Mouse (Mus musculus): ENCODE measurements around the gene Zdhhc8.

Gene Zdhhc8

DNA sequence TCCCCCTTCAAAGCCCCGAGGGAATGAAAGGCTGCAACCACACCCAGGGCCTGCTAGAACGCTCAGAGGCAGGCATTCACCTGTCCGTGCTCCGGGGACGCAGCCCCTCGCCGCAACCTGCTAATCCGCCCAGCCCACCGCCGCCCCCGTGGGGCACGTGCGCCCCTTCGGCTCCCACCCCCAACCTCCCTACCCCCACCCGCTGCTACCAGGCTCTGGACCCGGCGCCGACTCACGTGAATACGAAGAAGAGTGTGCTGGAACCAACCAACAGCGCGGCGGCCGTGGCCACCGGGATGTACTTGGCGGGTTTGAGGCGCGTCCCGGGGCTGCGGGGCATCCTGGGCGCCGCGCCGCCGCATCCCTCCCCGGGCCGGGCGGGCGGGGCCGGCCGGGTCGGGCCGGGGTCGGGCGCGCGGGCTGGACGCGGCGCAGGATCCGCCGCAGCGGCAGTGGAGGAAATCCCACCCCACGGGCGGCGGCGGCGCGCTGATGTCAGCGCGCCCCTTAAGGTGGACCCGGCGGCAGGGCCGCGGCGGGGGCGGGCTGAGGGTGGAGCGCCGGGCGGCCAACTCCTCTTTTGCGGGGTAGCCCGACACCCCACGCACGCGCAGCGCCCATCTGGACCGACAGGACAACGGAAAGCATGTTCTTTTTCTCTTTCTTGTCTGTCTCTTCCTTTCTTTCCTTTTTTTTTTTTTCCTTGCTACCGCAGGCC is at the start of gene Zdhhc8:
TSS of gene Zdhhc8 (minus strand) at position 466 of the 718 bp plus-strand sequence.
- peak; percentile 90 for DNase-seq

DNA sequence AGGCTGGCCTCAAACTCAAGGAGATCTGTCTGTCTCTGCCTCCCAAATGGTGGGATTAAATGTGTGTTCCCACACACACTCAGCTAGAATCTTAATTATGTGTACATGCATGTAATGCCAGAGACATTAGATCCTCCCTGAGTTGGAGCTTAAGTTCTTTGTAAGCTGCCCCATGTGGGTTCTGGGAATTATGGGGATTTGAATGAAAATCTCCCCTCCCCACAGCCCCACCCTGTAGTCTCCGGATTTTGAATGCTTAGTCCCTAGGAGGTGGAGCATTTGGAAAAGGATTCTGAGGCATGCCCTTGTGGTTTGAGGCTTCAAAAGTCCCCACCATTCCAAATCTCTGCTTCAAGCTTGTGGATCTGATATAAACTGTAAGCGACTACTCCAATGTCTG is 40.2 kb upstream of the Zdhhc8 start:
- no peak for DNase-seq

DNA sequence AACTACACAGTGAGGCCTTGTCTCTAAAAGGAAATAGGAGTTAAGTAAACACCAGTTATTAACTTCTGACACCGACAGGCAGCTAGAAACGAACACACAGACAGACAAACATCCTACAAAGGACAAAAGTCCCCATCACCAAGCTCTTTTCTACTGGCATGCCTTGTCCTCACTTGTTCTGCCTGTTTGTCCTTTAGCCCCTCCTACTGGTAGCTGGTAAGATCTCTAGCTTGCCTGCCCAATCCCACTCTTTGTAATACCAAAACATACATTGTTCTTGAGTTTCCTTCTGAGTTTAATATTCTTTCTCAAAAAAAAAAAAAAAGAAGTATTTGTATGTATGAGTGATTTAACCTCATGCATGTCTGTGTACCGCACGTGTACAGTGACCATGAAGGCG is 33.2 kb upstream of the Zdhhc8 start:
- no peak for DNase-seq

DNA sequence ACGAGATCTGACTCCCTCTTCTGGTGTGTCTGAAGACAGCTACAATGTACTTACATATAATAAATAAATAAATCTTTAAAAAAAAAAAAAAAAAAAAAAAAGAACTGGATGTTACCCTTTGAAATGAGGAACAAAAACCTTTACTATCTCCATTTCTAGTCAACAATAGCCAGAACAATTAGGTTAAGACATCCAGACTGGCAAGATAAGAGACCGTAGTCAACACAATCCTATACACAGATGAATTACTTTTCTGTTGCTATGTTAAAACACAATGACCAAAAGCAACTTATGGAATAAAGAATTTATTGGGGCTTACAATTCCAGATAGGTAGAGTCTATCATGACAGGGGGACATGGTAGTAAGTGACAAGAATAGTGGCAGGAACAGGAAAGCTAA is 30.1 kb upstream of the Zdhhc8 start:
- DNase-seq, result no peak

DNA sequence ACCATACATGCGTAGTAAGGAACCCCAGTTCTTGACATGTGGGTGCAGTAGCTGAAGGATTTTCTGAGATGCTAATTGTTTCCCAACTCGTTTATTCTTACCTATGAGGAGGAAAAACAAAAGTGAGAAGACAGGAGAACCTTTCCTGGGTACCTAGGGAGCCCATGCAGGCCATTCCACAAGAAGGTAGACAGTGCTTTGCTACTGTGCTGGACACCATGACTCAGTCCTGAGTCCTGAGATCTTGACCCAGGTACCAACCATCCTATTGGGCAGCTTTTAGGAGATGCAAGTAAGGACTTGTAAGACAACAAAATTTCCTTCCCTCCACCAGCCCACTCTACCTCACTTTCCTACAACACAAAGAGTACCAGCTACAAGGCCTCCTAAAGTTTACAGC is 23.3 kb upstream of the Zdhhc8 start, which contains the start of gene Gm49776:
TSS of gene Gm49776 (minus strand) at position 101 of the 400 bp plus-strand sequence.
- no peak for DNase-seq

DNA sequence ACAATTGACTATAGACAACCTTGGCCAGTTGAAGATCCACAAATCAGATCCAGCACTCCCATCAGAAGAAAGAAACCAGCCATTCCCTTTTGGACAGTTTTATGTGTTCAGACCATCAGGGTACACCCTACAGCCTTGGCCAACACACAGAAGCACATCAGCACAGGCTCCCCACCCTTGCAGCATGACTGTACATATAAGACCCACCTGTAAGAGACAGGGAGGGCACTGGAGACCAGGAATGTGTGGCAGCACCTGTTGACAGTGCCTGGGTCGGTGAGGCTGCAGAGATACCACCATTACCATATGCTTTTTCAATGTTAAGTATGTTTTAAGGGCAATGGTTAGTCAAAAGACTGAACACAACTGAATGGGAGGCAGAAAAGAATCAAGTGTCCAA is 18.9 kb upstream of the Zdhhc8 start:
- no peak for DNase-seq

DNA sequence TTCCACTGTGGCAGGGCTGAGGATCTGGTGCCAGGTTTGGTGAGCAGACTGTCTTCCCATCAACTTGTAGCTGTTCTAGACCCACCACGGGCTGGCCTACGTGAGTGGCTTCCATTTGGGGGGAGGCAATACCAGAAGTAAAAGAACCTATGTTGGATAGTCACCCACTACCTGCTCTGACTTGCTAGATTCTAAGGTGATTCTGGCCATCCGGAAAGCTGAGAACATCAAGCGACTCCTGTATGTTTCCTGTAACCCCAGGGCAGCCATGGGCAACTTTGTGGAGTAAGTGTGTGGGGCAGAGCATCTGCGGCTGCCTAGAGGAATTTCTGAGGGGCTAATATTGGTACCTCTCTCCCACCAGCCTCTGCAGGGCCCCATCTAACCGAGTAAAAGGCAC is 17.8 kb upstream of the Zdhhc8 start:
- no peak for DNase-seq

DNA sequence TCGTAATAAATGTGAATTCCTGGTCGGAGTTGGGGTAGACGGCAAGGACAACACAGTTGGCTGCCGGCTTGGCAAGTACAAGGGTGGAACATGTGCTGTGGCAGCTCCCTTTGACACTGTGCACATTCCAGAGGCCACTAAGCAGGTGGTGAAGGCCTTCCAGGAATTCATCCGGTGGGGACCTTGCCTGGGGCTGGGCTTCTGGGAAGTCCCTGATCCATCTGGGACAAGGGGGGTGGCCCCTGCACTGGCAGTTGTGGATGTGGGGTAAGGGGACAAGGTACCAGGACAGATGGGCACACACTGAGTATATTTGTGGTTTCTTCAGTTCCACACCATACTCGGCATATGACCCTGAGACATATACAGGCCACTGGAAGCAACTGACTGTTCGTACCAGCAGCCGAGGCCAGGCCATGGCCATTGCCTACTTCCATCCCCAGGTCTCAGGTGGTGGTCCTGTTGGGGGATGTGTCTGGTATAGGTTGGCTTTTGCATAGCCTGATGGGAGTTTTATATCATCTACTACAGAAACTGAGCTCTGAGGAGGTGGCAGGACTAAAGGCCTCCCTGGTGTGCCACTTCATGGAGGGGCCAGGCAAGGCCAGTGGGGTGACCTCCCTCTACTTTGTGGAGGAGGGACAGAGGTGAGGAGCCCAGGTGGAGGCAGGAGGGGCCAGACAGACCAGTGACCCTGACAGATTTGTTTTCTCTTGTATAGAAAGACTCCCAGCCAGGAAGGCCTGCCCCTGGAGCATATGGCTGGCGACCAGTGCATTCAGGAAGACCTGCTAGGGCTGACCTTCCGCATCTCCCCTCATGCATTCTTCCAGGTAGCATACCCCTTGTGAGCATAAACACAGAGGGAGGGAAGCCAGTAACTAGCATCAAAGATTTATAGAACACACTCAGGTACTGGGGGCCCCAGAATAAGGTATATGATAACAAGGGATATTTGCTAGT is 16.2 kb upstream of the Zdhhc8 start:
- DNase-seq, result no peak

DNA sequence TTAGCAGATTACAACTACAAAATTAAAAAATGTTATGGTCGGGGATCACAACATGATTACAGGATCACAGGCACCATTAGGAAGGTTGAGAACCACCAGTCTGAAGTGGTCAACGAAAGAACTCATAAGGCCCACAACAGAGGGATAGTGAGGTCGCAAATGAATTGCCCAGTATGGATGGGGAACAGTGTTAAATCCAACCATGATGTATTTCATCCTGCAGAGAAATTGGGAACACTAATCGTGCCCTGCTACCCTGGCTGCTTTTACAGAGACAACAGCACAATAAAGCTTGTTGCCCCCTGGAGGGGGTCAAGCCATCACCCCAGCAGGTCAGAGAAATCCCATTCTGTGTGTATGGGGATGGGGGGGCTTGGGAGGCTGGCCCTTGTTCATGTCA is 15.3 kb upstream of the Zdhhc8 start:
- DNase-seq, result no peak

DNA sequence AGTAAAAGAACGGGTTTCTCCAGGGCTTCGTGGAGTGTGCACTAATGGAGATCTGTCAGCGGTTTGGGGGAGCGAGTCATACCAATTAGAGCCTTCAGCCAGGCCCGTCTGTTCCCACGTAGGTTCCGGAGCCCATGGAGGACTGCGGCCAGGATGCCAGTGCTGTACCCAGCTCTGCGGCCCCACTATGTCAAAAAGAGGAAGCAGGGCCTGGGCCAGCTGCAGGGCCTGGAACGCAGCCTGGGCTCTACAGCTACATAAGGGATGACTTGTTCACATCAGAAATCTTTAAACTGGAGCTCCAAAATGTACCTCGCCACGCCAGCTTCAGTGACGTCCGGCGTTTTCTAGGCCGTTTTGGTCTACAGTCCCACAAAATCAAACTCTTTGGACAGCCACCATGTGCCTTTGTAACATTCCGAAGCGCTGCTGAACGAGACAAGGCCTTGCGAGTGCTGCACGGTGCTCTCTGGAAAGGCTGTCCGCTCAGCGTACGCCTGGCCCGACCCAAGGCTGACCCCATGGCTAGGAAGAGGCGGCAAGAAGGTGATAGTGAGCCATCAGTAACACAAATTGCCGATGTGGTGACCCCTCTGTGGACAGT is 14.5 kb upstream of the Zdhhc8 start:
- DNase-seq, result peak; percentile 57

DNA sequence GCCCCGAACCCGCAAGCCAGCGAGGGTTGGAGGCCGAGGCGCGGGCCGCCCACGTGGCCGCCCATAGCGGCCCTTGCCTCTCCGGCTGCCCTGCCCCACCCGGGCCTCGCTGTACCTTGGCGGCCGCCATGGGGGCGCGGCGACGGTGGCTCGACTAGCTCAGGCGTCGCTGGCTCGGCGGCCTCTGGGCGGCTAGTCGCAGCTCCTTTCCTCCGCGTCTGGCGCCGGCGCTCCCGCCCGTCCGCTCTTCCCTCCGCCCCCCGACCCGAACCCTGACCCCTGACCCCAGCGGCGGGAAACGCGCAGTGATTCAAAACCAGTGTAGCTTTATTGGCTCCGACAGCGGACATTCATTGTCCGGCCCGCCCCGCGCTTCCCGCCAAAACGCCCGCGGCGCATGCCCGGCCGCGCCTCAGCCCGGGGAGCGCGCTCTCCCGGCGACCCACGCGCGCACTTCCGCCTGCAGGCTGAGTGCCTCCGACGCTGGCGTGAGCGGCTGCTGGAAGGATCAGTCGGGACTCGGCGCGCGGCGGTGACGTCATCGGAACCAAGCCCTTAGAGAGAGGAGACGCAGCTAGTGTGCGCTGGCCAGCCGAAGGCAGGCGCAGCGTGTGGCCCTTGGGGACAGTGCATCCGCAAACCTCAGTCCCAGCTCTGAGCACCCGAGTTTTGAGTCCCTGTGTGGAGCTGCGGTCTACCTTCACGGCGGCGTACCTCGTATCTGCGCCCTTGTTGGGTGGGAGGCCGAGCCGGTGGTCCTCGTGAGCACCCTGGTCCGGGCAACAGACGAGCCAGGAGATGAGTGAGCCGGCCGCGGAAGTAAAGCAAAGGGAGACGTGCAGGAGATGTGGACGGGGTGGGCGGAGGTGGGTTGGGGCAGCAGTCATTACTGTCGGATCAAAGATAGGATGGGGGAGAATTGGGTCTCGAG is 13.8 kb upstream of the Zdhhc8 start, which contains the start of the genes Trmt2a and Ranbp1:
TSS of gene Trmt2a (plus strand) at position 247 of the 931 bp plus-strand sequence.
TSS of gene Ranbp1 (minus strand) at position 300 of the 931 bp plus-strand sequence.
- peak; percentile 100 for DNase-seq

DNA sequence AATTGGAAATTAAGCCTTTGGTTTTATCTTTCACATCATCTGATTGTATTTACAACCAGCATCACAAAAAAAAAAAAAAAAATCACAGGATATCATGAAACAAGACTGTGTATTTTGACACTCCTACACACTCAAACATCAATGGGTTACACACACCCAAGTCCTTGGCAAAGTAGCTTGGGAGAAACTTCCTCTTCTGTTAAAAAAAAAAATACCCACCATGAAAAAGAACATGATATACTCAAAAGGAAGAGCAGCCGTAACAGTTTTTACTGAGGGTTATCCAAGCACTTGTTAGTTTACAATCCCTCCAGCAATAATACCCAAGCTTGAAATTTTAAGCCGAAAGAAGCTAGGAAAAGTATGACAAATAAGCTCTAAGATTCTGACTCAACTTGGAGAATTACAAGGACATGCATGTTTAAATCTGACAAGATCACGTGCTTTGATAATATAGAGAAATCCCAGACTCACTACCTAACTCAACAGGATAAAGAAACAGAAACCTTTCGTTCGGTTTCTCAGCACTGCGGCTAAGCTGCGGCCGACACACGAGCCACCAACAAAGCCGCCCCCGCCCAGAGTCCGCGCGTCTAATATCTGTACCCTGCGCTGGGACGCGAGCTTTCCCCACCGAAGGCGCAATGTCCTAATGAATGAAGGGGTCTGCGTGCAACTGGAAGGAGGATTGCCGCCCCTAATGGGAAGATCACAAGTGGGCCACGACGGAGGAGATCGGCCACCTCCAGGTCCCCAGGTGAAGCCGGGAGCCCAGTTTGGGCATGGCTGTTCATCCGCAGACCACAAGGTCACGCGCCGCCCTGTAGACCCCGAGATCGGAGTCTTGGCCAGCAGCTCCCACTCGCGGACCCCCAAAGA is 12.8 kb upstream of the Zdhhc8 start:
- DNase-seq, result peak; percentile 59

DNA sequence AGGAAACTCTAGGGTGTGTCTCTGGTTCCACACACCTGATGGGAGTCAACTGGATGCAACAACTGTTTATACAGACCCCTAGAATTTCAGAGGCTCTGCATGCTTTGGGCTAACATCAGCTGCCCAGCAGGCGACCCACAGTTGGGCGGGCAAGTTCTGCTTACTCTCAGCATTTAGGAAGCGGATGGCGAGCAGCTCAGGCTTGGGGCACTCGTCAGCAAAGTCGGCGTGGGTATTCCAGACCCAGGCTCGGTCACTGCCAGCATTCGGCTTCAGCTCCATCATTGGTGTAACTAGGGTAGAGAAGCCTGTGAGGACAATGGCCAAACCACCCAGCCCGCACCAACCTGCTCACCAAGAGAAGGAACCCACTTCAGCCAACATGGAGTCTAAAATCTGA is 6.6 kb upstream of the Zdhhc8 start:
- no peak for DNase-seq

DNA sequence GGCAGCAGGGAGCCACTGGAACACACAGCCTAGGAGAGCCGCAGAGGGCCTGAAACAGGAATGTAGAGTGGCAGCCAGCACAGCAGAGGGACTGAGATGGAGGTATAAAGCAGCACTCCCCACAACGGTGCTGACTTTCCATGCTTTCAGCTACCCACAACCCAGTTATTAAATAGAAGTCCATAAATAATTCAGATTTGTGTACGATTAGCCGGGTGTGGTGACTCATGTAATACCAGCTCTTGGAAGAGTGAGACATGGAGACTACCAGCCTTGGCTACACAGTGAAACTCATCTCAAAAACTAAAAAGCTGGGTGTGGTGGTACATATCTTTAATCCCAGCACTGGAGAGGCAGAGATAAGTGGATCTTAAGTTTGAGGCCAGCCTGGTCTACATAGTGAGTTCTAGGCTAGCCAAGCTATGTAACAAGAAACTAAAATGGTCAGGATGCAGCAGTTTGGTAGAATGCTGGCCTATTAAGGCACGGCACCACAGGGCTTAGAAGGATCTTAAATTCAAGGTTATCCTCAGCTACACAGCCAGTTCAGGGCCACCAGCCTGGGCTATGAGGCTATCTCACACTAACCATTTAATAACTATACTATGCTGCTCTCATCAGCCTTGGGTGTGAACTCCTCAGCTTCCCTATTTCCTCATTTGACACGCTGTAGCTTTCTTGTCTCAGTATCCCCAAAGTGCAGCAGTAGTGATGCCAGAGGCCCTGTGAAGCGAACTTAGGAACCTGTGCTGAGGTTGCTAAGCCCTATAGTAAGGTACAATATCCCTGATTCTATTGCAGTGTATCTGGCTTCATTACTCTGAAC is 2.0 kb upstream of the Zdhhc8 start:
- DNase-seq, result no peak

DNA sequence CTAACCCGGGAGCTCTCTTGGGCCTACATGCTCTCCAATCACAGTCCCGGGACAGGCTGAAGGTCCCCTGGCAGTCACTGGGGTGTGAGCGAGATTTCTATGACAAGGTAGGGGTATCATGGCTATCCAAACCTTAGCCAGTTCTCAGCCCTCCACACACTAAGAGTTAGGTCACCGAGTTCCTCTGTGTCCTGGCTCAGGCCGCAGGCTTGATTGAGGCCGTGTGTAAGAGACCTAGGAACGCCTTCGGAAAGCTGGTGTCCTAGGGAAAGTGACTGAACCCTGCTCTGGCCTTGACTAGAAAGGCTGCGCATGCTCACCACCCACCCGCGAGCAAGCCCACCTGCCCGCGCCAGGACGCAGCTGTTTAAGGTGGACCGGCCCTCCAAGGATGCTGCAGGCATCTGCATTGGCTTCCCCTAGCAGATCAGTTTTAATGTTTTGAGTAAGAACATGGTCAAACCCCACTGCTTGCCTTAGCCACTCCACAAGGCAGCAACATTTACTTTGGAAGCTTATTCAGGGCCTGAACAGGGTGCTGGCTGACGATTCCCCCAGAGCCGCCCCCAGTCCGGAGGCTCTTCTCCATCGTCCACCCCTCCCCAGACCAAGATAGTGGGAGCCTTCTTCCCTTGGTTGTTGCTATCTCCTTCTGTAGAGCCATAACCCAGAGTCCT is 591 bp upstream of the Zdhhc8 start:
- DNase-seq, result peak; percentile 84

DNA sequence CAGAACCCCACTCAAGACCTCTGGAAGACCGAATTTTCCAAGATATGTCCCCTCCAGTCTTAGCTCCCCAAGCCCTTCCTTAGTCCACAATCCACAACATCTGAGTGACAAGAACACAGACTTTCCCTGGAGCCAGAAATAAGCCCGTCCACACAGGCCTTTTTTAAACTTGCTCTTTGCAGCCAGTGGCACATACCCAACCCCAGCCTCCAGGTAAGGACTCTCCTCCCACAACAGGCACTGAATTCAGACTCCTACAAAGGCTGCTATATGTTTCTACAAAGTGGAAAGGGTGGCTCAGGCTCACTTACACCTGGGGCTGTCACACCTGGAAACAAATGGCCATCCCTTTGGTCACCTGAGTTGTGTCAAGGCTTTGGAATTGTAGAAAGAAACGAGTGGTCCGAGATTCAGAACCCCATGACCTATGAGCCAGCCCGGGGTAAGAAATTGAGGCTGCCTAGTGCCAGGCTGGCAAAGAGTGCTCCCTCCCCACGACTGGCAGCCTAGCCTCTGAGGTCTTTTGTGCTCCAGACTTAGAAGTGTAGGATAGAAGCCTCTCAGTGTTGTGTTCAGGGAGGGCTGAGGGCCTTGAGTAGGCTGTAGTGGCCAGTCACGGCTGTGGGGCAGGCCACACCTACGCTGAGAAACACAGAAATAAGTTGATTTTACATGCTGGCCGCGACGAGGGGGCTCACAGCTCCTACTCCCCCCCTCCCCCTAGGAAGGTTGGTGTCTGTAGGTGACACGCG is 841 bp downstream of the Zdhhc8 start:
- DNase-seq, result peak; percentile 28

DNA sequence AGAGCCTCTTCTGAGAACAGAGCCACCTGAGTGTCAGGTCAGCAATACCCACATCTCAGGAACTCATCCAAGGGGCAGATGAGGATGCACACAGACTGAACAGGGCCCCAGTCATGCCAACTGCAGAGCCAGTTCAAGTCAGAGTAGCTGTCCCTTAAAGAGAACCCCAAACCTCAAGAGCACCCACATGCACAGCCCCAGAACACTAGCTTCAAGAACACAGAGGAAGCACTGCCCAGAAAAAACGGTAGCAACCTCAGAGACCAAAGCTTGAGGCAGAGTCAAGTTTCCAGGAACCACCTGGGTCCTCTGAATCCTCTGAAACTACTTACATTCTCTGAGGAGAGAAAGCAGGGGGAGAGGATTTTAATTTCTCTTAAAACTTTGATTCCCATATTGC is 1.5 kb downstream of the Zdhhc8 start:
- DNase-seq, result no peak

DNA sequence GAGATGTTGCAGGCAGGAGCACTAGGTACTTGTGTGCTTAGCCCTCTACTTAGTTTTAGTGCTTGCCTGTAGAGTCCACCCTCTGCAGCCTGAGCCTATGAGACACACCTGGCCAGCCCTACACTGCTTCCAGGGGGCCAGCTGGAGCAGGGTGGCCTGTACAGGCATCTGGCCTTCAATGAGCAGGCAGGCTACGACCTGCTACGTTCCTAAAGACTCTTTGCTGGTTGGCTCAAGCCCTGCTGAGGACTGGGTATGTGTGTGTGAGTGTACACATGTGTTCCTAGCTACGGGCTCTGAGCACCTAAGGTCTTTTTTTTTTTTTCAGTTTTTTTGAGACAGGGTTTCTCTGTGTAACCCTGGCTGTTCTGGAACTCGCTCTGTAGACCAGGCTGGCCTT is 3.5 kb downstream of the Zdhhc8 start:
- no peak for DNase-seq

DNA sequence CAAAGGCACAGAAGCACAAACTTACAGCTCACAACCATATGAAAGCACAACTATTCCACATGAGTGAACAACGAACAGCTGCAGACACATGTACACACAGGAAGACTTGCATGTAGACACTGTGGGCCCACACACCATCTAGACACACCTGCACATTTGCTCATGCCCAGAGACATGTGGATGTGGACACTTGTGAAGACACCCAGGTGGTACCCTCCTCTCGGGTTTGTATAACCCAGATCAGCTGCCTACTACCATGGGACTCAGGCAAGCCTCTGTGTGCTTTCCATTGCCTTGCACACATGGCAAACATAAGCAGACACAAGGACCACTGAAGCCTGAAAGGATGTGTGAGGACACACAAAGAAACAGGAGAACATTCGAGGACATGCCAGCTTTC is 3.9 kb downstream of the Zdhhc8 start:
- no peak for DNase-seq

All from kidney, postnatal 10 days (tissue).